Mouse (Mus musculus) lung, embryonic 14.5 days (tissue): ENCODE data around the gene Nasp. TPM values are rescaled to one million over a fixed set of nuclear protein-coding genes. Genes with fewer than 3 reads are reported as not detected.

Experiments
- ATAC-seq: fragments of 200-750 bp; cut with Nextera tagmentation; 2 replicates; pipeline ENCODE4 v1.8.0; 2017; ENCODE audit warnings: mild to moderate bottlenecking, moderate TSS enrichment, moderate library complexity; ENCODE audit not compliant: insufficient read depth
- DNase-seq: peaks from one replicate; pipeline ENCODE4 v3.0.0-alpha.2; 2015
- H3K27ac ChIP-seq: fragments of 300-500 bp; sonication (generic); 2 replicates; pipeline ENCODE4 v1.5.1; 2014; ENCODE audit warnings: low read depth, mild to moderate bottlenecking, moderate library complexity
- H3K27me3 ChIP-seq: fragments of 300-500 bp; sonication (generic); 2 replicates; pipeline ENCODE4 v1.6.1; 2014; ENCODE audit warnings: low read length, control low read depth; ENCODE audit not compliant: insufficient read depth
- H3K36me3 ChIP-seq: fragments of 300-500 bp; sonication (generic); 2 replicates; pipeline ENCODE4 v1.6.1; 2014; ENCODE audit warnings: control low read depth; ENCODE audit not compliant: insufficient read depth
- H3K4me1 ChIP-seq: fragments of 300-500 bp; sonication (generic); 2 replicates; pipeline ENCODE4 v1.6.1; 2014; ENCODE audit warnings: antibody characterized with exemption, control low read depth; ENCODE audit not compliant: insufficient read depth
- H3K4me2 ChIP-seq: fragments of 300-500 bp; sonication (generic); 2 replicates; pipeline ENCODE4 v1.6.1; 2014; ENCODE audit warnings: mild to moderate bottlenecking
- H3K4me3 ChIP-seq: fragments of 300-500 bp; sonication (generic); 2 replicates; pipeline ENCODE4 v1.5.1; 2014; ENCODE audit warnings: low read depth, low read length
- H3K9ac ChIP-seq: fragments of 300-500 bp; sonication (generic); 2 replicates; pipeline ENCODE4 v1.6.1; 2014
- H3K9me3 ChIP-seq: fragments of 300-500 bp; sonication (generic); 2 replicates; pipeline ENCODE4 v1.6.1; 2016; ENCODE audit warnings: low read depth, low read length, control low read depth
- CTCF ChIP-seq: IDR thresholded peaks from 2 replicates; pipeline ENCODE4 v1.5.1; 2016; ENCODE audit warnings: antibody characterized with exemption, low read depth
- WGBS: fragments of 180-500 bp; shearing (Covaris S2); extraction: QIAGEN DNeasy Blood & Tissue Kit; methylation state at CpG from one replicate; pipeline ENCODE4 v1.1.7; 2014; 5-methylcytosine and 5-hydroxymethylcytosine counted together
- polyA plus RNA-seq: library from polyadenylated mRNA; unstranded; fragments of >200 nt; fragmentation: Nextera tagmentation; extraction: Ambion mirVana; gene quantifications from 2 replicates; pipeline ENCODE4 v1.2.1, GENCODE M21; 2014

The Nasp gene
- polyA plus RNA-seq, 1 experiment from 2014 or later = 168 TPM

GRCm38 (mm10) chr4:116651797-116652135 is 24.0 kb upstream of the Nasp start:
- DNase-seq (no peak), ATAC-seq (peak; percentile 24; the same call in 1 of the 2 replicates)
- Histone ChIP-seq H3K9ac (peak overlapping the region; percentile 94), H3K4me3 (peak overlapping the region; percentile 86), H3K4me1 (peaks cover 14% of the 10 kb centered on the region; the same call in 1 of the 2 replicates), H3K27me3 (no peaks in the 10 kb centered on the region), H3K36me3 (peaks cover 32% of the 10 kb centered on the region), H3K27ac (peak overlapping the region; percentile 94; the same call in 1 of the 2 replicates), H3K9me3 (no peaks in the 10 kb centered on the region), H3K4me2 (peak overlapping the region; percentile 88)
- WGBS = 9% methylated on average over 6 of the region's 6 CpGs
- no peak for TF ChIP-seq CTCF

DNA sequence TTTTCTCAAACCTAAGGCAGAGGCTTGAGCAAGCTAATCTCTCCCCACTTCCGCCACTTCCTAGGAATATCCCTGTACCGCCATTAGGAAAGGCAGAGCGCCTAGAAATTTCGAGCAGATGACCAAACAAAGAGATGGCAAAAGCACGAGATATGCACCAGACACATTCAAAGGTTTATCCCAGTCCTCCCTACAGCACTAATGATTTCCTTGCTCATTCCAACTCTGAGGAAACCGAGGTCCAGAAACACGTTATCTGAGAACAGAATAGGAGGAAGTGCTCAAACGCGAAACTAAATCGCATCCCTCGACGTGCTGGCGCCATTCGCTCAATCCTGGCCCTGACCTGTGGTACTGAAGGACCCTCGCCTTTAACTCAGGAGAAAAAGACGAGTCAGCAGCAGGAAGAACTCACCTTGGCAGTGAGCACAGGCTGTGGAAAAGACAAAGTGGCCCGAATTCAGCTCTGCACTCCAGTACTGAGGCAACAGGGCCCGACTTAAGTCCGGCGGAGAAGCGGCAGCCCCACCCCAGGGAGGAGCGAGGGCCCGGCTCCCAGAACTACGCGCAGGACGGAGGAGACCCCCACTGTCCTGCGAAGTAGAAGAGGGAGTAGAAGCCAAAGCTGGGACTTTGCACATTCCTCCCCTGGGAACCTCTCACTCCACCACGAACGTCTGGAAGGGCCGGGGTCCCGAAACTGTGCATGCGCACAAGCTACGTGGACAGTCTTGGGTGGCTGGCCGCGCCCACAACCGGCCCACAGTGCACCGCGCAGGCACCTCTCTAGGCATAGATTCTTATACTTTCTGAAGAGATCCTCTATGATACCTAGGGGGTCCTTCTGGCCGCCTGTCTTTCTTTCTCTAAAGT is 23.4 kb upstream of the Nasp start, which contains the start of gene Akr1a1:
Akr1a1 (minus strand) TSS at position 757 of the 873 bp plus-strand sequence.
- under 1% methylated on average over 39 of the region's 39 CpGs for WGBS
- DNase-seq (peak; percentile 96), ATAC-seq (peak; percentile 100)
- H3K4me2 ChIP-seq = peak within 1 kb of the TSS; percentile 88
- peaks cover 38% of the 10 kb centered on the region for H3K36me3 ChIP-seq
- peak within 1 kb of the TSS; percentile 94 for H3K9ac ChIP-seq
- H3K27me3 ChIP-seq = no peaks in the 10 kb centered on the region
- peaks cover 14% of the 10 kb centered on the region; the same call in 1 of the 2 replicates for H3K4me1 ChIP-seq
- H3K27ac ChIP-seq = peak within 1 kb of the TSS; percentile 94
- TF ChIP-seq CTCF = no peak
- H3K4me3 ChIP-seq = peak within 1 kb of the TSS; percentile 86
- no peaks in the 10 kb centered on the region for H3K9me3 ChIP-seq

DNA sequence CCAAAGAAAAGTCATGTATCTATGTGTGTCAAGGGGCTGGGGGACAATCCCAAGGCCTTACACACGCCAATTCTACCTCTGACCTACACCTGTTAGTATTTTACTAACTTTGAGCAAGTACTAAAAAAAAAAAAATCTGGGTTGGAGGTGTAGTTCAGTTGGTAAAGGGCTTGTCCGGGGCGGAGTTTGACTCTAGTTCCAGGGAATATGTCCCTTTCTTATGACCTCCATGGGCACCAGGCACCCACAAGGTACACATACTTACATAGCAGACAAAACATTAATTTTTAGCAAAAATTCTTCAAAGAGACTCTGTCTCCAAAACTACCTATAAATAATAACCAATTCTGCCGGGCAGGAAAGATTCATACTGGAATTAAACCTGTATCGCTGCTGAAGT is 22.6 kb upstream of the Nasp start:
- Histone ChIP-seq H3K36me3 (peaks cover 44% of the 10 kb centered on the region), H3K27ac (peak overlapping the region; percentile 94), H3K9me3 (no peaks in the 10 kb centered on the region), H3K4me2 (peak overlapping the region; percentile 88), H3K27me3 (no peaks in the 10 kb centered on the region), H3K9ac (peak overlapping the region; percentile 94), H3K4me1 (peaks cover 14% of the 10 kb centered on the region; the same call in 1 of the 2 replicates), H3K4me3 (peak overlapping the region; percentile 86)
- WGBS = 32% methylated on average over 5 of the region's 5 CpGs
- ATAC-seq (no peak), DNase-seq (no peak)
- TF ChIP-seq CTCF = no peak

GRCm38 (mm10) chr4:116649411-116649810 is 21.7 kb upstream of the Nasp start:
- TF ChIP-seq CTCF = no peak
- peaks cover 54% of the 10 kb centered on the region for H3K36me3 ChIP-seq
- no peak for ATAC-seq
- no peak overlapping the region for H3K27ac ChIP-seq
- H3K4me2 ChIP-seq = peak overlapping the region; percentile 88
- peaks cover 14% of the 10 kb centered on the region; the same call in 1 of the 2 replicates for H3K4me1 ChIP-seq
- WGBS = 95% methylated on average over 2 of the region's 2 CpGs
- no peak for DNase-seq
- no peaks in the 10 kb centered on the region for H3K9me3 ChIP-seq
- no peak overlapping the region for H3K9ac ChIP-seq
- no peaks in the 10 kb centered on the region for H3K27me3 ChIP-seq
- peak overlapping the region; percentile 86 for H3K4me3 ChIP-seq

- H3K9ac ChIP-seq = no peak overlapping the region
- H3K27ac ChIP-seq = no peak overlapping the region
- H3K9me3 ChIP-seq = no peaks in the 10 kb centered on the region
- no peak for ATAC-seq
- H3K27me3 ChIP-seq = no peaks in the 10 kb centered on the region
- H3K4me1 ChIP-seq = peaks cover 11% of the 10 kb centered on the region; the same call in 1 of the 2 replicates
- no peak for DNase-seq
- H3K4me3 ChIP-seq = no peak overlapping the region
- H3K4me2 ChIP-seq = no peak overlapping the region
- H3K36me3 ChIP-seq = peaks cover 89% of the 10 kb centered on the region
- WGBS = 82% methylated on average over 7 of the region's 7 CpGs
- TF ChIP-seq CTCF = no peak
These were observed 17.9 kb upstream of the Nasp start for GRCm38 (mm10) chr4:116645624-116646023.

GRCm38 (mm10) chr4:116644326-116644725 is 16.6 kb upstream of the Nasp start:
- Histone ChIP-seq H3K27ac (no peak overlapping the region), H3K4me2 (no peak overlapping the region), H3K4me3 (no peak overlapping the region), H3K36me3 (peaks cover 93% of the 10 kb centered on the region), H3K9ac (no peak overlapping the region), H3K9me3 (no peaks in the 10 kb centered on the region), H3K4me1 (0 out of 2 replicates have a peak, but pooled peaks cover 2% of the 10 kb centered on the region), H3K27me3 (no peaks in the 10 kb centered on the region)
- peak; percentile 67 for DNase-seq
- ATAC-seq = peak; percentile 56; the same call in 1 of the 2 replicates
- 60% methylated on average over 6 of the region's 6 CpGs for WGBS
- peak; percentile 43 for TF ChIP-seq CTCF

DNA sequence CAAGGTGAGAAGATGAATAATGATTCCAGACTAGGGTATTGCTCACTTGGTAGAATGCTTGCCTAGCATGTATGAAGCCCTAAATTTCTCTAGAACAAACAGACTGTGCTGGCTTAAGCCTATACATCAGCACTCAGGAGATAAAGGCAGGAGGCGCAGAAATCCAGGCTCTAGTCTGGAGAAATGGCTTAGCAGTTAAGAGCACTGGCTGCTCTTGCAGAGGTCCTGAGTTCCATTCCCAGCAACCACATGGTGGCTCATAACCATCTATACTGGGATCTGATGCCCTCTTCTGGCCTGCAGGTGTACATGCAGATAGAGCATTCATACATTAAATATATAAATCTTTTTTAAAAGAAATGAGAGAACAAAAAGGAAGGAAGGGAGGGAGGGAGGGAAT is 14.3 kb upstream of the Nasp start:
- 91% methylated on average over 1 of the region's 1 CpGs for WGBS
- Histone ChIP-seq H3K4me1 (no peaks in the 10 kb centered on the region), H3K4me3 (no peak overlapping the region), H3K27ac (no peak overlapping the region), H3K4me2 (no peak overlapping the region), H3K27me3 (no peaks in the 10 kb centered on the region), H3K9ac (no peak overlapping the region), H3K36me3 (peaks cover 93% of the 10 kb centered on the region), H3K9me3 (no peaks in the 10 kb centered on the region)
- no peak for DNase-seq
- TF ChIP-seq CTCF = peak; percentile 46
- no peak for ATAC-seq
